Mouse (Mus musculus) midbrain, postnatal 0 days (tissue): ENCODE measurements at regions not wholly inside any gene's neighbourhood (a gene's known extent, or its start where the extent isn't known, plus 50 kb on each side); places are given as distances from the start of the nearest gene placed in this dataset.
A peak's percentile ranks its signal among the peaks of the same experiment; 100 is the strongest.

ENCODE experiments used
- ATAC-seq: fragments of 200-750 bp; cut with Nextera tagmentation; 2 replicates; pipeline ENCODE4 v1.8.0; 2017; ENCODE audit warnings: moderate number of reproducible peaks, mild to moderate bottlenecking, moderate TSS enrichment, moderate library complexity; ENCODE audit not compliant: low FRiP score
- DNase-seq: peaks from one replicate; pipeline ENCODE4 v3.0.0-alpha.2; 2015; ENCODE audit warnings: low spot score
- H3K27ac ChIP-seq: fragments of 300-500 bp; sonication (generic); 2 replicates; pipeline ENCODE4 v1.5.1; 2014; ENCODE audit warnings: low read depth, mild to moderate bottlenecking, low read length, mixed read lengths
- H3K27me3 ChIP-seq: fragments of 300-500 bp; sonication (generic); 2 replicates; pipeline ENCODE4 v1.6.1; 2014; ENCODE audit warnings: low read length, control low read depth, mixed read lengths; ENCODE audit not compliant: insufficient read depth
- H3K36me3 ChIP-seq: fragments of 300-500 bp; sonication (generic); 2 replicates; pipeline ENCODE4 v1.6.1; 2014; ENCODE audit warnings: low read length, control low read depth, mixed read lengths; ENCODE audit not compliant: insufficient read depth
- H3K4me1 ChIP-seq: fragments of 300-500 bp; sonication (generic); 2 replicates; pipeline ENCODE4 v1.6.1; 2014; ENCODE audit warnings: mild to moderate bottlenecking, control low read depth, antibody characterized with exemption, low read length, mixed read lengths; ENCODE audit not compliant: insufficient read depth
- H3K4me2 ChIP-seq: fragments of 300-500 bp; sonication (generic); 2 replicates; pipeline ENCODE4 v1.6.1; 2014; ENCODE audit warnings: low read depth, mild to moderate bottlenecking, low read length, mixed read lengths; ENCODE audit not compliant: poor library complexity, severe bottlenecking
- H3K4me3 ChIP-seq: fragments of 300-500 bp; sonication (generic); 2 replicates; pipeline ENCODE4 v1.5.1; 2014; ENCODE audit warnings: low read depth, mild to moderate bottlenecking, low read length, moderate library complexity
- H3K9ac ChIP-seq: fragments of 300-500 bp; sonication (generic); replicated peaks from 2 replicates; pipeline ENCODE4 v1.6.1; 2014; ENCODE audit warnings: mild to moderate bottlenecking, low read length, moderate library complexity, mixed read lengths; ENCODE audit not compliant: poor library complexity, severe bottlenecking
- H3K9me3 ChIP-seq: fragments of 300-500 bp; sonication (generic); 2 replicates; pipeline ENCODE4 v1.6.1; 2016; ENCODE audit warnings: low read length, control low read depth
- CTCF ChIP-seq: IDR thresholded peaks from 2 replicates; pipeline ENCODE4 v1.5.1; 2016; ENCODE audit warnings: antibody characterized with exemption, mild to moderate bottlenecking
- WGBS: fragments of 180-500 bp; shearing (Covaris S2); extraction: QIAGEN DNeasy Blood & Tissue Kit; methylation state at CpG from one replicate; pipeline ENCODE4 v1.1.7; 2014; 5-methylcytosine and 5-hydroxymethylcytosine counted together

DNA sequence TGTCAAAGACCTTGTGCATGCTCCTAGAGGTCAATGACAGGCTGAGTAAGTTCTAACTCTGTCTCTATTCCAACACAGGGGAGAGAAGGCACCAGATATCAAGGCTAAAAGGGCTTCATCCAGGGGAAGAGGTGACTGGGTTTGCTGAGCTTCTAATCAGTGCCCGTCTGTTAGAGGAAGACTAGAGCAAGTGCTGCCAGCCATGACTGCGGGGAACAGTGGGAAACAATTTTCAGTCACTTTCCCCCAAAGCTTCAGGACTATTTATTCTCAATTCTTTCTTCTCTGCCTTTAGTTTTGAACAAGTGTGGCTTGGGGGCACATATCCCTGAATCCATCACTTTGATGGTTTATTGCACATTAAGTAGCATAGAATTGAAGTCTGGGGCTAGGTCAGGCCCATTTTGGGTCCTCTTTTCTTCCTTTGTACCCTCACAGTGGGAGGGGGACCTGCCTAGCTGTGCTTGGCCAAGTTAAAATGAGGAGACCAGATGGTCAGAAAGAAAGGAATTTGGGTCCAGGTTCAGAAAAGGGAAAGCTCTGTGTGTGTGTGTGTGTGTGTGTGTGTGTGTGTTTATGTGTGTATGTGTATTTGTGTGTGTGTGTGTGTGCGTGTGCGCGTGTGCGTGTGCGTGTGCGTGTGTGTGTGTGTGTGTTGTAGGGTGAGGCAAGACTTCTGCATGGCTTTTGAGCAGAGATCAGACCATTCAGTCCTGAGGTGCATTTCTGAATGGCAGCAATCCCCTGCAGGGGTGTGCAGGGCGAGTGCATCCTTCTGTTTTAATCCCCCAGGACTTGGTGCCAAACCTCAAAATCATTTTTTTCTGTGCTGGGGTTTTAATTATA lies 337.2 kb downstream of the 1500009L16Rik start:
- no peak overlapping the region for H3K9ac ChIP-seq
- no peak overlapping the region for H3K4me3 ChIP-seq
- no peaks in the 10 kb centered on the region for H3K27me3 ChIP-seq
- H3K36me3 ChIP-seq: no peaks in the 10 kb centered on the region
- no peak for ATAC-seq
- H3K27ac ChIP-seq: no peak overlapping the region
- WGBS: 43% methylated on average over 9 of the region's 9 CpGs
- H3K4me2 ChIP-seq: no peak overlapping the region
- TF ChIP-seq CTCF: no peak
- H3K4me1 ChIP-seq: peaks cover 7% of the 10 kb centered on the region; the same call in 1 of the 2 replicates
- peak; percentile 48 for DNase-seq
- H3K9me3 ChIP-seq: no peaks in the 10 kb centered on the region

DNA sequence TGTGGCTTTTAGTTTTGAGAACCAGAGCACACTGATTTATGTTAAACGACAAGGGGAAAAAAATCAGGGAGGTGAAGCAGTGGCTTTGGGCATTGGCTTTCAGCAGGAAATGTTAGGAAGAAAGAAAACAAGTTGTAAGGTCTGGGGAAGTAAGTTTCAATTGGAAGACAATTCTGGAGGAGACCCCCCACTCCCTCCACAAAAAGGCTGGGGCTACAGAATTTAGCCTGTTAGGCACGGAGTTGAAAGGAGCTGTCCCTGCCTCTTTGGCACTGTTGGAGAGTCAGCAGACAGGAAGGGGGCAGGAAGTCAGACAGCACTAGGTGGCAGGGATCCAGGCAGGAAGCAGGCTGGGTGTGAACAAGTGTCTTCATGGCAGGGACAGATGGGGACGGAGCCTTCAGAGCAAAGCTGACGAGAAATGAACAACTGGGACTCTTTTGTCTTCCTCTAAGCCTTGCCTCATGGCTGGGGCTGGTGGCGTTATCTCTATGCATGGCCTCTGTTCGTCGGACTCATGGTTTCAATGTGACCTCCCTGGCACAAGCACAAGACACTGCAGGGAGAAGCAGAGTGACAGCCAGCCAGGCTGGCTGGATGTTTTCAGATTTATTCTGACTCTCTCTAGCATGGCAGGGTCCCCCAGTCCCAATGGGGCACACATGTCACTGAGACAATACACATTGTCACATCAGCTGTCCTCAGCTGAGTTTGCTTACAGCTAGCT lies 338.0 kb downstream of the 1500009L16Rik start:
- no peak overlapping the region for H3K9ac ChIP-seq
- no peaks in the 10 kb centered on the region for H3K27me3 ChIP-seq
- H3K4me1 ChIP-seq: peaks cover 7% of the 10 kb centered on the region; the same call in 1 of the 2 replicates
- 8% methylated on average over 7 of the region's 7 CpGs for WGBS
- H3K9me3 ChIP-seq: no peaks in the 10 kb centered on the region
- no peaks in the 10 kb centered on the region for H3K36me3 ChIP-seq
- H3K27ac ChIP-seq: no peak overlapping the region; the same call in 1 of the 2 replicates
- TF ChIP-seq CTCF: no peak; the same call in 1 of the 2 replicates
- peak; percentile 86 for DNase-seq
- H3K4me3 ChIP-seq: no peak overlapping the region
- no peak overlapping the region for H3K4me2 ChIP-seq
- ATAC-seq: peak; percentile 73

DNA sequence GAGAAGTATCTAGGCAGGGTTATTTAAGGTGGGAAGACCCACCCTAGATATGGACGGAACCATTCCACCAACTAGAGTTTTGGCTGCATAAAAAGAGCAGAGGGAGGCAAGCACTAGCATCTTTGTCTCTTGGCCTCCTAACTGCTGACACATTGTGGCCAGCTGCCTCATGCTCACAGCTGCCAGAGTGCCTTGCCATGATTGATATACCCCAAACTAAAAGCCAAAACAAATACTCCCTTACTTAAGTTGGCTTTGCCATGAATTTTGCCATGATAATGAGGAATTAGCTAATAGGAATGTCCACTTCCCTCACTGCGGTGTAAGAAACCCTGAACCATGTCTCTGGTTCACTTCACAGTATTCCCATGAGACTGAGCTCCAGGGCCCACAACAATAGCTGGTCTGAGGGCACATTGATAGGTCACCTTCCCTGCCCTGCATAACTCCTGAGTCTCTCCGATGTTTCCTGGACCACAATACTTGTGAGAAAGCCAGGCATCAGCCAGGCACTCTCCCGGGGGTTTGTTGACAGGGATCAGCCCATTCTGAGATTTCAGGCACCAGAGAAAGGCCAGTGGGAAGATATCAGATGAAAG lies 344.5 kb downstream of the 1500009L16Rik start:
- DNase-seq (no peak), ATAC-seq (no peak)
- Histone ChIP-seq H3K4me2 (no peak overlapping the region), H3K4me3 (no peak overlapping the region), H3K9me3 (no peaks in the 10 kb centered on the region), H3K27ac (no peak overlapping the region), H3K36me3 (no peaks in the 10 kb centered on the region), H3K4me1 (no peaks in the 10 kb centered on the region), H3K9ac (no peak overlapping the region), H3K27me3 (no peaks in the 10 kb centered on the region)
- WGBS: 81% methylated on average over 4 of the region's 4 CpGs
- TF ChIP-seq CTCF: no peak

DNA sequence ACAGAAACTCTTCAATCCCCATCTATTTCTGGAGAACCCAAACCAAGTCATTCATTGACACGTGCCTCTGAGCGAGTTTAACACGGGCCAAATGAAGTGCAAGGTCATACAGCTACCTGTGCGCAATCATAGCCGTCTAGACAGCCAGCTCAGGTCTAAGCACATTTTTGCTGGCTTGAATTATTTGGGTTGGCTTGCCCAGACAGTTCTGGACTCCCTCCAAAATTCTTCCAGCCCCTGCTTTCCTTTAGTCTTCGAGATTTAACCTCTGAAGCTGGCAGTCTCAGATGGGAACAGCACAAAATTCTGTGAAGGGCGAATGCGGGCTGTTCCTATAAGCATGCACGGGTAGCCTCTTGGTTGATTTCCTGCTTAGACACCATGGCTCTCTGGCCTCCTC lies 347.1 kb downstream of the 1500009L16Rik start:
- Histone ChIP-seq H3K27me3 (no peaks in the 10 kb centered on the region), H3K4me3 (no peak overlapping the region), H3K27ac (no peak overlapping the region), H3K9ac (no peak overlapping the region), H3K36me3 (no peaks in the 10 kb centered on the region), H3K9me3 (no peaks in the 10 kb centered on the region), H3K4me2 (no peak overlapping the region), H3K4me1 (no peaks in the 10 kb centered on the region)
- no peak for TF ChIP-seq CTCF
- DNase-seq (no peak), ATAC-seq (no peak)
- 85% methylated on average over 9 of the region's 9 CpGs for WGBS

DNA sequence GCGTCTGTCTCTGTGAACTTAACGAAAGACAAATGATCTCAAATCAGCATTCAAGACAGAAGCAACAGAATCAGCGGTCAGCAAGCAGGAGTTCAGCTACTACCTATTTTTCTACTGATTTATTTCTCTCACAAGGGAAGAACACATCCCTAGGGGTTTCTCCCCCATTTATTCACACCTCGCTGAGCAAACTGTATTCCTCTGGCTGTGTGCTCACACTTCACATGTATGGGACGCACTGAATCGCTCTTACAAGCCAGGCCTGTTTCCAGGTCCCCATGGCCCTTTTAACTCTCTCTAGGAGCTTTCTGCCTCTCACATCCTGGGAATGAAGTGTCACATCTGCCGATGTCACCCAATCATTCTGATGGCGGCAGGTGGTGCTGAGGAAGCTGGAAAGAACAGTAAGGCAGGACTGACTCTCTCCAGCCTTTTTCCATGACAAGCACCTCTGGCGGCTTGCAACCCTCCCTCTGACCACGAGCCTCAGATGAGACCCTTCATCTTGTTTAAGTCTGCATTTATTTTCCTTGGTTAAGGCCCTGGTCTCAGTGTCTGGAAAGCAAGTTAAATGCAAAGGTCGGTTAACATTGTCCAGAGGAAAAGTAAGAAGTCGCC lies 350.3 kb downstream of the 1500009L16Rik start:
- no peak overlapping the region for H3K4me3 ChIP-seq
- no peak overlapping the region for H3K27ac ChIP-seq
- H3K27me3 ChIP-seq: no peaks in the 10 kb centered on the region
- no peak for TF ChIP-seq CTCF
- ATAC-seq (no peak), DNase-seq (peak; percentile 28)
- H3K36me3 ChIP-seq: no peaks in the 10 kb centered on the region
- H3K4me2 ChIP-seq: no peak overlapping the region
- WGBS: 65% methylated on average over 12 of the region's 12 CpGs
- no peak overlapping the region for H3K9ac ChIP-seq
- no peaks in the 10 kb centered on the region for H3K4me1 ChIP-seq
- no peaks in the 10 kb centered on the region for H3K9me3 ChIP-seq
